Mouse (Mus musculus) liver, adult 2 months (tissue): ENCODE measurements around the gene Wipi2.

Source experiments
- CTCF ChIP-seq: fragments of 200-500 bp; IDR thresholded peaks from 2 replicates; pipeline ENCODE4 v1.5.1; 2011; ENCODE audit warnings: low read depth, low read length, control low read depth
- POLR2A ChIP-seq: fragments of 200-500 bp; IDR thresholded peaks from 2 replicates; pipeline ENCODE4 v1.6.1; 2011; ENCODE audit warnings: low read length, control low read depth; ENCODE audit not compliant: insufficient read depth; ENCODE audit errors: extremely low read depth

GRCm38 (mm10) chr5:142610362-142610761, 17.1 kb upstream of the Wipi2 start:
- no peak for TF ChIP-seq CTCF
- no peak for TF ChIP-seq POLR2A
